Mouse (Mus musculus) neural tube, embryonic 11.5 days (tissue): ENCODE data around the gene Oit3. TPM values are rescaled to one million over a fixed set of nuclear protein-coding genes. Genes with fewer than 3 reads are reported as not detected.
"Not testable (repeated sequence)": the region's sequence is repeated elsewhere in the genome, so short reads cannot be mapped to it uniquely, and the experiment has no call there.

Experiments used
- ATAC-seq: fragments of 200-750 bp; cut with Nextera tagmentation; 2 replicates; pipeline ENCODE4 v1.8.0; 2017; ENCODE audit warnings: moderate number of reproducible peaks, mild to moderate bottlenecking, moderate TSS enrichment, moderate library complexity; ENCODE audit not compliant: insufficient read depth, low FRiP score, low TSS enrichment
- DNase-seq: peaks from one replicate; pipeline ENCODE4 v3.0.0-alpha.2; 2015; ENCODE audit warnings: low spot score
- H3K27ac ChIP-seq: fragments of 300-500 bp; sonication (generic); 2 replicates; pipeline ENCODE4 v1.5.1; 2014; ENCODE audit warnings: low read depth, mild to moderate bottlenecking, low read length
- H3K27me3 ChIP-seq: fragments of 300-500 bp; sonication (generic); 2 replicates; pipeline ENCODE4 v1.6.1; 2014; ENCODE audit warnings: mild to moderate bottlenecking, low read length, mixed read lengths; ENCODE audit not compliant: control insufficient read depth, insufficient read depth
- H3K36me3 ChIP-seq: fragments of 300-500 bp; sonication (generic); 2 replicates; pipeline ENCODE4 v1.6.1; 2014; ENCODE audit warnings: mild to moderate bottlenecking, low read length, moderate library complexity, mixed read lengths; ENCODE audit not compliant: control insufficient read depth, insufficient read depth
- H3K4me1 ChIP-seq: fragments of 300-500 bp; sonication (generic); 2 replicates; pipeline ENCODE4 v1.6.1; 2014; ENCODE audit warnings: low read length, mixed read lengths; ENCODE audit not compliant: control insufficient read depth, insufficient read depth
- H3K4me2 ChIP-seq: fragments of 300-500 bp; sonication (generic); 2 replicates; pipeline ENCODE4 v1.6.1; 2014; ENCODE audit warnings: low read depth, mild to moderate bottlenecking, moderate library complexity
- H3K4me3 ChIP-seq: fragments of 300-500 bp; sonication (generic); 2 replicates; pipeline ENCODE4 v1.5.1; 2014; ENCODE audit warnings: low read depth, low read length
- H3K9ac ChIP-seq: fragments of 300-500 bp; sonication (generic); 2 replicates; pipeline ENCODE4 v1.6.1; 2014; ENCODE audit warnings: mild to moderate bottlenecking, low read length
- H3K9me3 ChIP-seq: fragments of 300-500 bp; sonication (generic); 2 replicates; pipeline ENCODE4 v1.6.1; 2016; ENCODE audit warnings: low read length; ENCODE audit not compliant: control insufficient read depth
- WGBS: fragments of 180-500 bp; shearing (Covaris S2); extraction: QIAGEN DNeasy Blood & Tissue Kit; methylation state at CpG from one replicate; pipeline ENCODE4 v1.1.7; 2014; 5-methylcytosine and 5-hydroxymethylcytosine counted together
- polyA plus RNA-seq: library from polyadenylated mRNA; unstranded; fragments of >200 nt; fragmentation: Nextera tagmentation; extraction: Ambion mirVana; gene quantifications from 2 replicates; pipeline ENCODE4 v1.2.1, GENCODE M21; 2014

Oit3 gene
- polyA plus RNA-seq, 1 experiment from 2014 or later, result 0.21 TPM

DNA sequence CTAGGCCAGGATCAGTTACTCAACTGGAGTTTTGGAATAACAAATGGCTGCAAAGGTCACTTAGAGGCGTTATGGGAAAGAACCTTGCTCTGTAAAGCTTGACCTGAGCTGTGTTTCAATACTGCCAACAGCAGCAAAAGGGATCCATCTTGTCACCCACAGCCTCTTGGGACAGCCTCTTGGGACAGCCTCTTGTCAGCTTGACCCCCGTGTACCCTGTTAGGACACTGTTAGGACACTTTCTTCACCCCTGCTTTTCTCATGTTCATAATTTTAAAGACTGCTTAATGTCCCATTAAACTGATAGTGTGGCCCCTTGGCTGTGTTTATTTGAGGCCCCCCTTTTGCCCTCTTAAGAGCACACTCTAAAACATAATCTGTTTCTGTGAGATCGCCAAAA is 17.1 kb downstream of the Oit3 start:
- no peaks in the 10 kb centered on the region for H3K9me3 ChIP-seq
- ATAC-seq (no peak), DNase-seq (no peak)
- H3K4me2 ChIP-seq, result no peak overlapping the region
- no peaks in the 10 kb centered on the region for H3K4me1 ChIP-seq
- H3K36me3 ChIP-seq, result no peaks in the 10 kb centered on the region
- H3K4me3 ChIP-seq, result no peak overlapping the region
- WGBS, result 80% methylated on average over 3 of the region's 3 CpGs
- no peaks in the 10 kb centered on the region for H3K27me3 ChIP-seq
- H3K27ac ChIP-seq, result no peak overlapping the region
- H3K9ac ChIP-seq, result no peak overlapping the region

DNA sequence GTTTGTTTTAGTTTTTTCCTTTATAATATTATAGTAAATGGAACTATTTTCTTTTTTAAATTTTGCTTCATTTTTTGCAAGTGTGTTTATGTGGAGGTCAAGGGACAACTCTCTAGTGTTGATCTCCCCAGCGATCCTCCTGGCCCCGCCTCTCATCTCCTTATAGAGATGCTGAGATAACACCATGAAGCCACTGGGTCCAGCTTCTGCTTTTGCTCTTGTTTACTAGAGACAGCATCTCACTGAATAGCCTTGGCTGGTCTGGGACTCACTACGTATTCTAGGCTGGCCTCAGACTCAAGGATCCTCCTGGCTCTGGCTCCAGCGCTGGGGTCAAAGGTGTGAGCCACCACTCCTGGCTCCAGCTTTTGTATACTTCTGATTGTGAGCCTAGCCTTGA is 22.1 kb downstream of the Oit3 start:
- ATAC-seq, result no peak
- 88% methylated on average over 4 of the region's 4 CpGs for WGBS
- Histone ChIP-seq H3K4me2 (no peak overlapping the region), H3K4me3 (no peak overlapping the region), H3K36me3 (no peaks in the 10 kb centered on the region), H3K27me3 (no peaks in the 10 kb centered on the region), H3K4me1 (no peaks in the 10 kb centered on the region), H3K9ac (no peak overlapping the region), H3K27ac (no peak overlapping the region), H3K9me3 (no peaks in the 10 kb centered on the region)
- DNase-seq, result no peak

DNA sequence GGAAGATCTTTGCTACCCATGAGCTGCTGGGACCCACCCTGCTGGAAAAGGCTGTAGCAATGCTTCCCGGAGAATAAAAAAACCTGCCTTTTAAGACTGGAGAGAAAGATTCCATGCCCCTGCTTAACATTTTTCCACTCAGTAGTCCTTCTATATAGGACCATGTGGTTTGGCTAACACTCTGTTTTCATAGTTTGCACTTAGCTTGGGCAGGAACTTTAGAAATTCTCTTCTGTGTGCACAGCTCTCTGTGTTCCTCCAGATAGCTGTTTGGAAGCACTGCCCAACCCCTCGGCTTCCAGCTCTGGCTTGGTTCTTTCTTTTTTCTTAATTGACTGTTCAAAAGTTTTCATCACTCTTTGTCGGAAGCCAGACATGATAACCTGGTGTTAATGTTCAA is 25.0 kb downstream of the Oit3 start:
- no peak overlapping the region for H3K9ac ChIP-seq
- H3K27me3 ChIP-seq, result no peaks in the 10 kb centered on the region
- WGBS, result 87% methylated on average over 3 of the region's 3 CpGs
- H3K4me2 ChIP-seq, result no peak overlapping the region
- no peaks in the 10 kb centered on the region for H3K9me3 ChIP-seq
- no peak overlapping the region for H3K4me3 ChIP-seq
- no peak for DNase-seq
- no peak for ATAC-seq
- H3K27ac ChIP-seq, result no peak overlapping the region
- no peaks in the 10 kb centered on the region for H3K36me3 ChIP-seq
- H3K4me1 ChIP-seq, result no peaks in the 10 kb centered on the region

DNA sequence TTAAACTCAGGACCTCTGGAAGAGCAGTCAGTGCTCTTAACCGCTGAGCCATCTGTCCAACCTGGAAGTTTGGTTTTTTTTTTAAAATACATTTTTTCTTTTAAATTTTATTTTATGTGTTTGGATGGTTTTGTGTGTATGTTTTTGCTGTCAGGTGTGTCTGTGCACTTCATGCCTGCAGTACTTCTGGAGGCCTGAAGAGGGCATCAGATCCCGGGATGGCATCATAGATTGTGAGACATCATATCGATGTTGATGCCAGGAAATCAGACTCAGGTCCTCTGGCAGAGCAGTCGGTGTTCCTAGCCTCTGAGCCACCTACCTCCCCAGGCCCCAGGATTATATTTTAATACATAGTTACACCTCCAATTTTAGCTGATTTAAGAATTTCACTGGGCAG is 27.9 kb downstream of the Oit3 start:
- H3K36me3 ChIP-seq, result no peaks in the 10 kb centered on the region
- WGBS, result 90% methylated on average over 4 of the region's 4 CpGs
- no peak for DNase-seq
- ATAC-seq, result no peak
- H3K4me1 ChIP-seq, result no peaks in the 10 kb centered on the region
- H3K4me3 ChIP-seq, result no peak overlapping the region
- H3K9ac ChIP-seq, result no peak overlapping the region
- no peaks in the 10 kb centered on the region for H3K9me3 ChIP-seq
- H3K27me3 ChIP-seq, result no peaks in the 10 kb centered on the region
- no peak overlapping the region for H3K27ac ChIP-seq
- no peak overlapping the region for H3K4me2 ChIP-seq

DNA sequence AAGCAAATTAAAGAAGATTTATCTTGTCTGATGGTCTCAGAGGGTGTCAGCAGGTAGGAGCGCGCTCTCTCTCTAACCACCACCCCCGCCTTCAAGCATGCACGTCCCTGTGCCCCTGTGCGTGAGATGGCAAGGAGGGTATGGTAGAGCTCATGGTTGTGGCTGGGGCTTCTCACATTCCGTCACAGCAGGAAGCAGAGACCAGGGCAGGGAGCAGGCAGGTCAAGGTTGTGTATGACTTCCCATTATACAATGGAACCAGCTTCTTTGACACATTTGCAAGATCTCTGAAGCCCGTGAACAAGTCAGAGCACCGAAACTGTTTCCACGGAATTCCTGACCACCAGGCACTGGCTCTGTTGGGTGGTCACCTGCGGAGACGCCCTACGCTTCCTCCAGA is 31.3 kb downstream of the Oit3 start:
- Histone ChIP-seq H3K9ac (no peak overlapping the region), H3K4me1 (no peaks in the 10 kb centered on the region), H3K9me3 (no peaks in the 10 kb centered on the region), H3K4me2 (no peak overlapping the region), H3K27ac (no peak overlapping the region), H3K27me3 (no peaks in the 10 kb centered on the region), H3K4me3 (no peak overlapping the region), H3K36me3 (no peaks in the 10 kb centered on the region)
- 76% methylated on average over 12 of the region's 12 CpGs for WGBS
- DNase-seq (no peak), ATAC-seq (no peak)

DNA sequence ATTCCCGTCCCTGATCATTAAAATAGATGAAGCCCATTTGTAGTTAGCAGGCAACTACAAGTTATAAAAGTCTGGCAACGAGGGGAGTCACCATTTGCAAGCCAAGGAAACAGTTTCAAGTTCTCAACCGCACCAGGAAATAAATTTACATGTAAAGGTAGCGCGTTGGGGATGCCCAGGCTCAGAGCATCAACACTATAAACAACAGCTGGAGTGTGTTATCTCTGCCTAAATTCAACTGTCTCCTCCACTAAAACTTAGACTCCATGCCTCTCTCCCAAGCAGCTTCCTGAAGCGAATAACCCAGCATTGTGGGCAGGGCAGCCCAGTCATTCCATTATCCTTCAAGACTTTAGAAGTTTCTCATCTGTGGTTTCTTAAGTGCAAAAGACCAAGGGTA is 33.1 kb downstream of the Oit3 start:
- no peaks in the 10 kb centered on the region for H3K9me3 ChIP-seq
- H3K4me1 ChIP-seq, result no peaks in the 10 kb centered on the region
- no peaks in the 10 kb centered on the region for H3K36me3 ChIP-seq
- WGBS, result 47% methylated on average over 6 of the region's 6 CpGs
- DNase-seq, result no peak
- no peak overlapping the region for H3K27ac ChIP-seq
- H3K9ac ChIP-seq, result no peak overlapping the region
- H3K4me2 ChIP-seq, result no peak overlapping the region
- H3K4me3 ChIP-seq, result no peak overlapping the region
- ATAC-seq, result no peak
- H3K27me3 ChIP-seq, result no peaks in the 10 kb centered on the region

DNA sequence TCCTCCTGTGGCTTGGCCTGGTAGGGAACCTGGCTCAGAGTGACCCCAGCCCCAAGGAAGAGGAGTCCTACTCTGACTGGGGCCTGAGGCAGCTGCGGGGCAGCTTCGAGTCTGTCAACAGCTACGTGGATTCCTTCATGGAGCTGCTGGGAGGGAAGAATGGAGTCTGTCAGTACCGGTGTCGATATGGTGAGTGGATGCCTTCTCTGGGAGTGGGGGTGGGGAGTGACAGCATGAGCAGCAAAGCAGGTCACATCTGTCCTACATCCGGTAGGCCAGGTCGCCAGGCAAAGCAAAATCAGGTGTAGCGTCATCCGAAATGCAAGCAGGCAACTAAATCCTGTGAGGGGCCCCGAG is 37.8 kb downstream of the Oit3 start:
- Histone ChIP-seq H3K27ac (no peak overlapping the region), H3K9ac (no peak overlapping the region), H3K9me3 (no peaks in the 10 kb centered on the region), H3K36me3 (no peaks in the 10 kb centered on the region), H3K4me1 (no peaks in the 10 kb centered on the region), H3K27me3 (no peaks in the 10 kb centered on the region), H3K4me3 (no peak overlapping the region), H3K4me2 (no peak overlapping the region)
- DNase-seq, result no peak
- 81% methylated on average over 10 of the region's 10 CpGs for WGBS
- ATAC-seq, result no peak

DNA sequence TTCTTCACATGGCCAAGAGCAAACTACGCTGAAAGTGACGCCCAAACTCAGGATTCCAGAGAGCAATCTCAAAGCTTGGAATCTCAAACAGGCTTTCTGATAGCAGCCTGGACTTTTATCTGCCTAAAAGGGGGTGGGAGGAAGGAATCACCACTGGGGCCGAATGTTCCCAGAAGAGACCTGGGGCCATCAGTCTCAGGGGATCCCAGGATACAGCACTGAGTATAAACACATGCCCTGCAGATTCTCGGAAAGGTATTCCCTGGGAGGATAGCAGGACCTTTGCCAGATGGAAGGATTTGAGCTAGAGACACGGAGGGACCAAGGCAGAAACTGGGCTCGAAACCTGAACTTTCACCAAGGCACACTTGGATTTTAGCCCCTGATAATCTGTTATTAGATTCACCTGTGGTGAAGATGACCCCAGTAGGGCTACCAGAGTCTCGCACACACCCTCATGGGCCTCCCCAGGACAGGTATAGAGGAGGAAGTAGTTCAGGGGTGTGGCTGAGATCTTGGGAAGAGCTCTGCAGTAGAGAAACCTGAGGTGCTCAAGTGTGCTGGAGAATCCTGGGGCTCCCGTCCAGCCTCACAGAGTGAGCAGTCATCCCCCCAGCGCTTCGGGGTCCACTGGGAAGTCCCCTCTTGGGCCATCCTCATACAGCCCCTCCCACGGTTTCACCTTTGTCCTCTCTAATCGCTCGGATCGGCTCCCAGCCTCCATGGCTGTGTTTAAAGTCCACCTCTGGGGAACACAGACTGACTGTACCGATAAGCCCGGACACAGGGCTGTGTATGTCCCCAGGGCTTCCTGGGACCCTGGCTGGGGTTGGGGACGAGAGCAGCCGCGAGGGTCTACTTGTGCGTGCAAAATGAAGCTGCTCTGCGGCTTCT is 38.4 kb downstream of the Oit3 start, which contains the start of gene Pla2g12b:
TSS of gene Pla2g12b (plus strand) at position 762 of the 894 bp plus-strand sequence.
- 80% methylated on average over 21 of the region's 21 CpGs for WGBS

DNA sequence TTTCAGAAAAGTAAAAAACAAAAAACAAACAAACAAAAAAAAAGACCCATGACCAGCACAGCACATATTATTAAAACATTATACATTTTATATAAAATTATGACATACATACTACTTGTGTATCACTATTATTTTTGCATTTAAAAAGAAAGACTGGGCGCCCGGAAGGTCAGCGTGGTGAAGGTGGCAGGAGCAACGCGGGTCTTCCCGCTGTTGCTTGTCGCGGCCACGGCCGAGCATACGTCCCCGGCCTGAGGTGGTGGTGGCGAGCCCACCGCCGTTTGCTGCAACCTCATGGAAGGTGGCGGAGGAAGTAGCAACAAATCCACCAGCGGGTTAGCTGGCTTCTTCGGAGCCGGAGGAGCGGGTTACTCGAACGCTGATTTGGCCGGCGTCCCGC is 46.1 kb downstream of the Oit3 start, which contains the start of gene Gm10273:
TSS of gene Gm10273 (plus strand) at position 172 of the 400 bp plus-strand sequence.
- DNase-seq, ATAC-seq, H3K4me1 ChIP-seq, H3K27ac ChIP-seq, H3K4me2 ChIP-seq, H3K27me3 ChIP-seq, H3K9me3 ChIP-seq, H3K4me3 ChIP-seq, H3K9ac ChIP-seq, H3K36me3 ChIP-seq: not testable (repeated sequence)
- 91% methylated on average over 10 of the region's 25 CpGs for WGBS

More for the DNA sequence above, 38.4 kb downstream of the Oit3 start, which contains the start of gene Pla2g12b:
- Histone ChIP-seq H3K4me2 (no peak within 1 kb of the TSS), H3K27ac (no peak within 1 kb of the TSS), H3K4me1 (no peaks in the 10 kb centered on the region), H3K9me3 (no peaks in the 10 kb centered on the region), H3K36me3 (no peaks in the 10 kb centered on the region), H3K4me3 (no peak within 1 kb of the TSS), H3K27me3 (no peaks in the 10 kb centered on the region), H3K9ac (no peak within 1 kb of the TSS)
- ATAC-seq (no peak), DNase-seq (no peak)
